Mouse (Mus musculus) neural tube, embryonic 13.5 days (tissue): ENCODE measurements around the gene Ube2c. TPM values are rescaled to one million over a fixed set of nuclear protein-coding genes. Genes with fewer than 3 reads are reported as not detected.
"Not testable (repeated sequence)": the region's sequence is repeated elsewhere in the genome, so short reads cannot be mapped to it uniquely, and the experiment has no call there.

ENCODE experiments used
- ATAC-seq: fragments of 200-750 bp; cut with Nextera tagmentation; 2 replicates; pipeline ENCODE4 v1.8.0; 2017; ENCODE audit warnings: low read depth, mild to moderate bottlenecking, moderate TSS enrichment, moderate library complexity
- H3K27ac ChIP-seq: fragments of 300-500 bp; sonication (generic); replicated peaks from 2 replicates; pipeline ENCODE4 v1.5.1; 2015; ENCODE audit warnings: moderate library complexity, mild to moderate bottlenecking, inconsistent platforms
- H3K27me3 ChIP-seq: fragments of 300-500 bp; sonication (generic); 2 replicates; pipeline ENCODE4 v1.6.1; 2015; ENCODE audit warnings: mild to moderate bottlenecking, inconsistent platforms
- H3K36me3 ChIP-seq: fragments of 300-500 bp; sonication (generic); 2 replicates; pipeline ENCODE4 v1.6.1; 2015; ENCODE audit warnings: mild to moderate bottlenecking, inconsistent platforms
- H3K4me1 ChIP-seq: fragments of 300-500 bp; sonication (generic); replicated peaks from 2 replicates; pipeline ENCODE4 v1.6.1; 2015; ENCODE audit warnings: inconsistent platforms
- H3K4me2 ChIP-seq: fragments of 300-500 bp; sonication (generic); 2 replicates; pipeline ENCODE4 v1.6.1; 2015; ENCODE audit warnings: inconsistent platforms, mild to moderate bottlenecking, moderate library complexity
- H3K4me3 ChIP-seq: fragments of 300-500 bp; sonication (generic); 2 replicates; pipeline ENCODE4 v1.5.1; 2015; ENCODE audit warnings: mild to moderate bottlenecking, inconsistent platforms
- H3K9ac ChIP-seq: fragments of 300-500 bp; sonication (generic); 2 replicates; pipeline ENCODE4 v1.6.1; 2015; ENCODE audit warnings: moderate library complexity, mild to moderate bottlenecking, inconsistent platforms
- H3K9me3 ChIP-seq: fragments of 300-500 bp; sonication (generic); 2 replicates; pipeline ENCODE4 v1.6.1; 2016; ENCODE audit warnings: inconsistent platforms
- WGBS: fragments of 180-500 bp; shearing (Covaris S2); methylation state at CpG from one replicate; pipeline ENCODE4 v1.1.7; 2015; 5-methylcytosine and 5-hydroxymethylcytosine counted together
- polyA plus RNA-seq: library from polyadenylated mRNA; unstranded; fragments of >200 nt; fragmentation: Nextera tagmentation; extraction: Ambion mirVana; gene quantifications from 2 replicates; pipeline ENCODE4 v1.2.1, GENCODE M21; 2015

Gene Ube2c
- polyA plus RNA-seq, 1 experiment from 2014 or later: 80.8 TPM

- Histone ChIP-seq H3K4me2 (no peak overlapping the region), H3K27me3 (no peaks in the 10 kb centered on the region), H3K36me3 (peaks cover 85% of the 10 kb centered on the region), H3K9me3 (no peaks in the 10 kb centered on the region), H3K9ac (no peak overlapping the region), H3K4me1 (no peaks in the 10 kb centered on the region), H3K27ac (no peak overlapping the region), H3K4me3 (no peak overlapping the region)
- ATAC-seq: no peak
- WGBS: 90% methylated on average over 2 of the region's 2 CpGs
These were observed 24.1 kb downstream of the Ube2c start for GRCm38 (mm10) chr2:164793772-164794171.

GRCm38 (mm10) chr2:164794293-164794692 is 24.6 kb downstream of the Ube2c start:
- H3K27me3 ChIP-seq: no peaks in the 10 kb centered on the region
- 0 out of 2 replicates have a peak, but pooled peaks have one; percentile 26 for ATAC-seq
- no peak overlapping the region for H3K4me3 ChIP-seq
- H3K36me3 ChIP-seq: peaks cover 90% of the 10 kb centered on the region
- H3K4me2 ChIP-seq: no peak overlapping the region
- no peak overlapping the region for H3K27ac ChIP-seq
- no peaks in the 10 kb centered on the region for H3K4me1 ChIP-seq
- H3K9me3 ChIP-seq: no peaks in the 10 kb centered on the region
- no peak overlapping the region for H3K9ac ChIP-seq
- 39% methylated on average over 5 of the region's 5 CpGs for WGBS

- Histone ChIP-seq H3K36me3 (peaks cover 91% of the 10 kb centered on the region), H3K27me3 (no peaks in the 10 kb centered on the region), H3K9me3 (no peaks in the 10 kb centered on the region), H3K9ac (no peak overlapping the region), H3K4me1 (no peaks in the 10 kb centered on the region), H3K4me2 (no peak overlapping the region), H3K27ac (no peak overlapping the region), H3K4me3 (no peak overlapping the region)
- no peak for ATAC-seq
- WGBS: 84% methylated on average over 4 of the region's 4 CpGs
These were observed 26.2 kb downstream of the Ube2c start for GRCm38 (mm10) chr2:164795868-164796267.

GRCm38 (mm10) chr2:164798554-164798953 is 28.9 kb downstream of the Ube2c start:
- not testable (repeated sequence) for H3K27me3 ChIP-seq, ATAC-seq, H3K4me2 ChIP-seq, H3K4me3 ChIP-seq, H3K9ac ChIP-seq, H3K9me3 ChIP-seq, H3K27ac ChIP-seq
- 85% methylated on average over 6 of the region's 6 CpGs for WGBS
- H3K4me1 ChIP-seq: peaks cover 11% of the 10 kb centered on the region
- H3K36me3 ChIP-seq: peaks cover 77% of the 10 kb centered on the region

DNA sequence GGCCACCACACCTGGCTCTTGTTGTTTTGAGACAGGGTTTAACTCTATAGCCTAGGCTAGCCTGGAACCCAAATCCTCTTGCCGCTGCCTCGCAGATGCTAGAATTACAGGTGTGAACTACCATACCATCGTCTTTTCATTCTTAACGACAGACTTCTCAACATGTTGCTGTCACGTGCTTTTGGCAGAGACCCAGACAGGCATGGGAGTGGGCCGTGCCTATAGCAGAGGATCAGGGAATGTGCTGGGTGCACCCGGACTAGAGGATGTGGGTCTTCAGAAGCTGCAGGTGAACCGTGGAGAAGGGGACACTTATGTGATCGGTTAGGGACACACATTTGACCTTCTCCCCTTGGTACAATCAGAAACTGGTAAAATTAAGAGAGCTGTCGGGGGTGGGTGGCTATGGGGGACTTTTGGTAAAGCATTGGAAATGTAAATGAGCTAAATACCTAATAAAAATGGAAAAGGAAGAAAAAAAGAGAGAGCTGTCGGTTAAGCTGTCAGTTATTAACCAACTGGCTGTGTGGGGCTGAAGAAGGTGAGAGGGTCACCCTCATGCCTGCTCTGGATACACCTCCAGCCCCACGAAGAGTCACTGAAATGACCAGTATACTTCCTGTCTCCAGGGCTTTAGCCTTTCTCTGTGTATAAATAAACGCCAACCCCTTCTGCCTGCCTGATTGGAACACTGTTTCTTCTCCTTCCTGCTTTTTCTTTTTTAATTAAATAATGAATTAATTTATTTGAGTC is 30.7 kb downstream of the Ube2c start:
- no peak for ATAC-seq
- no peak overlapping the region for H3K4me3 ChIP-seq
- H3K36me3 ChIP-seq: peaks cover 62% of the 10 kb centered on the region
- H3K27ac ChIP-seq: no peak overlapping the region
- H3K4me2 ChIP-seq: no peak overlapping the region
- 92% methylated on average over 13 of the region's 13 CpGs for WGBS
- no peaks in the 10 kb centered on the region for H3K27me3 ChIP-seq
- H3K4me1 ChIP-seq: peaks cover 21% of the 10 kb centered on the region
- H3K9me3 ChIP-seq: no peaks in the 10 kb centered on the region
- no peak overlapping the region for H3K9ac ChIP-seq

GRCm38 (mm10) chr2:164803201-164803920 is 33.7 kb downstream of the Ube2c start:
- Histone ChIP-seq H3K36me3 (peaks cover 35% of the 10 kb centered on the region), H3K27ac (no peak overlapping the region), H3K4me1 (peaks cover 40% of the 10 kb centered on the region), H3K4me3 (peak overlapping the region; percentile 80), H3K27me3 (no peaks in the 10 kb centered on the region), H3K9me3 (no peaks in the 10 kb centered on the region), H3K9ac (peak overlapping the region; percentile 83), H3K4me2 (peak overlapping the region; percentile 71)
- no peak for ATAC-seq
- 92% methylated on average over 16 of the region's 16 CpGs for WGBS

- Histone ChIP-seq H3K9me3 (no peaks in the 10 kb centered on the region), H3K27ac (no peak overlapping the region)
- WGBS: 65% methylated on average over 1 of the region's 1 CpGs
These were observed 34.2 kb downstream of the Ube2c start for GRCm38 (mm10) chr2:164803921-164804313.

GRCm38 (mm10) chr2:164804533-164805331 is 35.0 kb downstream of the Ube2c start, which contains the start of the genes Acot8 and Zswim3:
Gene Acot8 (minus strand): TSS chr2:164804882.
Gene Zswim3 (plus strand): TSS chr2:164805098.
- peak within 1 kb of the TSS; percentile 80 for H3K4me3 ChIP-seq
- H3K27ac ChIP-seq: peak within 1 kb of the TSS; percentile 92
- ATAC-seq: peak; percentile 97
- peak within 1 kb of the TSS; percentile 83 for H3K9ac ChIP-seq
- peak within 1 kb of the TSS; percentile 84 for H3K4me2 ChIP-seq
- H3K27me3 ChIP-seq: no peaks in the 10 kb centered on the region
- peaks cover 34% of the 10 kb centered on the region for H3K36me3 ChIP-seq
- peaks cover 40% of the 10 kb centered on the region for H3K4me1 ChIP-seq
- WGBS: under 1% methylated on average over 46 of the region's 47 CpGs
- no peaks in the 10 kb centered on the region for H3K9me3 ChIP-seq

More at GRCm38 (mm10) chr2:164803921-164804313, 34.2 kb downstream of the Ube2c start:
- Histone ChIP-seq H3K36me3 (peaks cover 34% of the 10 kb centered on the region), H3K4me1 (peaks cover 40% of the 10 kb centered on the region), H3K9ac (peak overlapping the region; percentile 83), H3K4me2 (peak overlapping the region; percentile 71), H3K4me3 (peak overlapping the region; percentile 80), H3K27me3 (no peaks in the 10 kb centered on the region)
- no peak for ATAC-seq

GRCm38 (mm10) chr2:164805332-164805718 is 35.6 kb downstream of the Ube2c start:
- ATAC-seq: peak; percentile 67
- Histone ChIP-seq H3K4me3 (peak overlapping the region; percentile 80), H3K9ac (peak overlapping the region; percentile 83), H3K27me3 (no peaks in the 10 kb centered on the region), H3K9me3 (no peaks in the 10 kb centered on the region), H3K4me1 (peaks cover 40% of the 10 kb centered on the region), H3K4me2 (peak overlapping the region; percentile 84), H3K27ac (peak overlapping the region; percentile 92), H3K36me3 (peaks cover 31% of the 10 kb centered on the region)
- 3% methylated on average over 21 of the region's 21 CpGs for WGBS

DNA sequence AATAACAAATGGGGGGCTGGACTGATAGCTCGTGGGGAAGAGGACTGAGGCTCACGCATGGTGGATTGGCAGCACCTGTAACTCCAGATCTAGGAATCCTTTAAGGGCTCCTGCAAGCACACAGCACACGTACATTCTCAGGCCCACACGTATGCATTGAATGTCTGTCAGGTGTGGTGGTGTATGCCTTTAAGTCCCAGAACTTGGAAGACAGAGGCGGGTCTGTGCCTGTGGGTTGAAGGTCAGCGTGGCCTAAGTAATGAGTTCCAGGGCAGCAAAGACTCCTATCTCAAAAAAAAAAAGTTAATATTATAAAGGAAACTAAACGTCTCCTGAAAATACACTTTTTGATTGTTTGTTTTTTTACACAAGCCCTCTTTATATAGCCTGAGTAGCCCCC is 36.9 kb downstream of the Ube2c start:
- WGBS: 88% methylated on average over 7 of the region's 7 CpGs
- peaks cover 40% of the 10 kb centered on the region for H3K4me1 ChIP-seq
- peak overlapping the region; percentile 80; the same call in 1 of the 2 replicates for H3K4me3 ChIP-seq
- H3K4me2 ChIP-seq: peak overlapping the region; percentile 84
- ATAC-seq: no peak
- no peaks in the 10 kb centered on the region for H3K9me3 ChIP-seq
- H3K27me3 ChIP-seq: no peaks in the 10 kb centered on the region
- H3K9ac ChIP-seq: no peak overlapping the region
- no peak overlapping the region for H3K27ac ChIP-seq
- peaks cover 18% of the 10 kb centered on the region; the same call in 1 of the 2 replicates for H3K36me3 ChIP-seq

GRCm38 (mm10) chr2:164813557-164813956 is 43.9 kb downstream of the Ube2c start:
- ATAC-seq: no peak

More at GRCm38 (mm10) chr2:164813557-164813956, 43.9 kb downstream of the Ube2c start:
- peaks cover 37% of the 10 kb centered on the region for H3K36me3 ChIP-seq
- no peak overlapping the region for H3K9ac ChIP-seq
- no peaks in the 10 kb centered on the region for H3K4me1 ChIP-seq
- H3K27me3 ChIP-seq: no peaks in the 10 kb centered on the region
- no peak overlapping the region for H3K4me3 ChIP-seq
- 58% methylated on average over 2 of the region's 2 CpGs for WGBS
- no peaks in the 10 kb centered on the region for H3K9me3 ChIP-seq
- no peak overlapping the region for H3K27ac ChIP-seq
- H3K4me2 ChIP-seq: no peak overlapping the region
